Mouse (Mus musculus) cerebellum, postnatal 10 days (tissue): Measurements from ENCODE around the gene Cdc42bpg.
A peak's percentile ranks its signal among the peaks of the same experiment; 100 is the strongest.

ENCODE experiments used
- DNase-seq, 2 experiments: peaks; one replicate each; pipeline ENCODE4 v3.0.0; 2021; ENCODE audit warnings: mixed read lengths in 2 of 2

Gene Cdc42bpg

DNA sequence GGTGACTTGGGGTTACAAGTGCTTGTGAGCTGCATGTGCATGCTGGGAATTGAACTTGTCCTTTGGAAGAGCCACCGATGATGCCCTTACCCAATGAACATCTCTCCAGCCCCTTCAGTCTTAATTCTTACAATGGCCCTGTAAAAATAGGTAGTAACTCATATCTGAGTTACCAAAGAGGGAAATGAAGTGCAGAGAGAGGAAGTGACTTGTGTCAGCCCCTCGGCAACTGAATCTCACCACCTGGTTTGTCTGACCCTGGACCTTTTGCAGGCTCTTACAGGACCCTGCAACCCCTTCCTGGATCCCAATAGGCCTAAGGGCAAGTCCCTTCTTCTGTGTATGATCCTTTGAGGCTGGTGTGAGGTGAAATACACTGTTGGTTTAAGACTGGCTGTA is 45.9 kb downstream of the Cdc42bpg start:
- DNase-seq = no peak

DNA sequence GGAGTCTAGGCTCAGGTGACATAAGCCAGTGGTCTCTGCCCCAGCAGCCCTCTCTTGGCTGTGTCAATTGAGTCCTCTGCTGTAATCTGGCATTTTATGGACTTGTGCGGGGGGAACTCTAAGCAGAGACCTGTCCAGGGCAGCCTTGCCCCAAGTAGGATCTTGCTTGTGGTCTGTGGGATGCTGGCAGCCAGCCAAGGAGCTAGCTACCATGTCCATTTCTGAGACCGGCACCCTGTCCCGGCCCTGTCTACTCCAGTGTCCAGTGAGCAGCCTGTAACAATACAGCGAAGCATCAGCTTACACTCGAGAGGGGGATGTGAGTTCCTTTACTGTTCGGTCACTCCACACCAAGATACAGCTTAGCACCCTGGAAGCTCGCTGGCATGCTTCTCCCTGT is 47.8 kb downstream of the Cdc42bpg start:
- DNase-seq = no peak

DNA sequence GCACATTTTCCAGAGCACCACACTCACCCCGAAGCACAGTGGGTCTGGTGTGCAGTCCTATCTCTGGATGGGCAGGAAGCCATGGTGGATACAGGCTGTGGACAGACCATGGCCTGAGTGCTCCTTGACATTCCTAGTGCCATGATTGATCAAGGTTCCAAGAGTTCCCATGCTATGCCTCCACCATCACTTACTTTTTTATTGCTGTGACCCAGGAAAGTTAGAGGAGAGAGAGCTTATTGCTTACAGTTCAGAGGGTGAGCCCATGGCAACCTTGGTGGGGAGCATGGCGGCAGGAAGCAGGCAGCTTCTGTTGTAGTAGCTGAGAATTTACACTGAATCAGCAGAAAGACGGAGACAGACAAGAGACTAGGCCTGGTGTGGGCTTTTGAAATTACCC is 55.0 kb downstream of the Cdc42bpg start:
- DNase-seq = no peak

DNA sequence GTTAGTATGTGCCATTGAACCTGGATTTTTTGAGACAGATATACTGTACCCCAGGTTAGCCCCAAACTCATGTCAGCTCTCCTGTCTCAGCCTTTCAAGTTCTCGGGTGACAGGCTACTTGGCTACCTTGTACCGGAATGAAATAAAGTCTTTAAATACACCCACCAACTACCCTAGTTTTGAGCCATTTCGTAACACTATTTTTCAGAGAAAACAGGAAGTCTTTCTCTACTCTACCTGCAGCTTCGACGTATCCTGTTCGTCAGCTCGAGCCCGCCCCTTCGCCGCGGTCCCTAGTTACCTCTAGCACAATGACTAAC is 56.8 kb downstream of the Cdc42bpg start:
- no peak for DNase-seq

DNA sequence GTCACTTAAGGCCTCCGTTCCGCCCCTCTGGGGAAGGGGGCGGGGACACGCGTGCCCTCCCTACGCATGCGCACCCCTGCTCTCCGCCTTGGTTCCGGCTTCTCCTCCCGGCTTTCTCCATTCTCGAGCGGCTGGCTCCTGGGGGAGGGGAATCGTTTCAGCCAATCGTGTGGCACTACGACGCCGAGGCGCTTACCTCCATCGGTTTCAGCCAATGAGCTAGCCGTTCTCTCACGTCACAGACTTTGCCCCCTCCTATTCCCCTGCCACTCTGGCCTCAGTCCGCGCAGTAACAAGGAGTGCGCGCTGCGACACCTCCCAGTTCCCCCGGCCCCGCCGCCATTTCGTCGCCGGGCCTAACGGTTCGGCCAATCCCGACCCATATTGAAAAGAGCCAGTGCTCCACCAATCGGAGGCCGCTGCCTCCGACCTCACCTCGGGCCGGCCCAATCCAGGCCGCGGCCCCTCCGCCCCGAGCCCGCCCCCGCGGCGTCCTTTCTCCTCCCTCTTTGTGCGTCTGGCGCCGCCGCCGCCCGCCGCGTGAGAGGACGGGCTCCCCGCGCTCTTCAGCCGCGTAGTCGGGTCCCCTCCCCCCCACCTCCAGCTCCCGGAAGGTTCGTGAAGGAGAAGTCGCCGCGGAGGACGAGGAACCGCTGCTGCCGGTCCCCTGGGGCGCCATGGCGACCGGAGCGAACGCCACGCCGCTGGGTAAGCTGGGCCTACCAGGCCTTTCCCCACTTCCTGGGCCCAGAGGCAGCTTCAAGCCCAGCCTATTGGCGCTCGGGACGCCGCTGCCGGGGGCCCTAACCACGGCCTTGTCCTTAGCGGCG is 57.4 kb downstream of the Cdc42bpg start, which contains the start of gene Sf1:
TSS of gene Sf1 (plus strand) at position 280 of the 830 bp plus-strand sequence.
- DNase-seq = peak; percentile 100

DNA sequence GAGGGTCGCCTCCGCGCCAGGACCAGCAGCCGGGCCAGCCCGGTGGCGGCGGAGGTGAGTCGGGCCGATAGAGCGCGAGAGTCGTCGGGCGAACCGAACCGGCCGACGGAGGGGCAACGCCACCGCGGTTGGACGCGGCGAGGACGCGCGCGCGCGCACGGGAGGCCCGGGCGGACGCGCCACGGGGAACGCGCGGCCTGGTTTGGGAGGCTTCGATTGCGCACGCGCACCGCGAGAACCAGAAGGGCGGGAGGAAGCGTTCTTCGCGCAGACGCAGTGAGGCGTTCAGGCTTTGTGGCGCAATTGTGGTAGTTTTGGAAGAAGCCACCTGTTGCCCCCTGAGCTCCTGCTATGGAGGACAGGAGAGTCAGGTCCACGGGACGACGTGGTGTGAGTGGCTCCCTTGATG is 58.1 kb downstream of the Cdc42bpg start:
- DNase-seq = peak; percentile 96 to 97

DNA sequence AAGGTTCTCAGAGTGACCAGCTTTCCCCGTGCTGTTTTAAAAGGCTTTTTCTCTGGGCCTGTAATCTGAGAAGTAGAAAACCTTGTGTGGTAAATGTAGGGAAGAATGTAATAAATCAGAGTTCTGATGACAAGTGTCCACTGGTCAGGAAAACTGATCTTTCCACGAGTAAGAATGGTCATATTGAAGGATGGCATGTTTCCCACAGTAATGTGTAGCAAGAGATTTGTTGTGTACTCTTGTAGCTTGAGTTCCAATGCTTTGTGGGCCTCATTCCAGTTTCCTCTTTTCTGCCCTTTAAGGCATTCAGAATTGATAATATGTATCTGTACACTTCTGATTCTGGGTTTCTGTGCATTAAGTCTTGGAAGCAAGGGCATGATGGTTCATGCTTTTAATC is 58.6 kb downstream of the Cdc42bpg start:
- DNase-seq = no peak

DNA sequence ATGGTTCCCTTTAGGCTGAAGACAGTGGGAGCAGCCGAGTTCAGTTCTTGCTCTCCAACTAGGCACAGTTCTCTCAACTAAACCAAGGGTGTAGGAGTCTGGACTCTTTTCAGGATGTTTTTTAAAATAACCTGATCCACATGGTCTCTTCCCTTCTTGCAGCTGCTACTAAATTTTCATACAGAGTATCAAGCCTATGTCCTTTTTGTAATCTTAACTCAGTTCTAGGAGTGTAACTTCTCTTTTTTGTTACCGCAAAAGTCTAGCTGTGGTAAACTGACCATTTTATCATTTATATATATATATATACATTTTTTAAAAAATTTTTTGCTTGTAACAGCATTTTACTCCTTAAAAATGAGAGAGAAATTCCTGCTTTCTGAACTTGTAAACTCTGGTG is 63.9 kb downstream of the Cdc42bpg start:
- DNase-seq = no peak

DNA sequence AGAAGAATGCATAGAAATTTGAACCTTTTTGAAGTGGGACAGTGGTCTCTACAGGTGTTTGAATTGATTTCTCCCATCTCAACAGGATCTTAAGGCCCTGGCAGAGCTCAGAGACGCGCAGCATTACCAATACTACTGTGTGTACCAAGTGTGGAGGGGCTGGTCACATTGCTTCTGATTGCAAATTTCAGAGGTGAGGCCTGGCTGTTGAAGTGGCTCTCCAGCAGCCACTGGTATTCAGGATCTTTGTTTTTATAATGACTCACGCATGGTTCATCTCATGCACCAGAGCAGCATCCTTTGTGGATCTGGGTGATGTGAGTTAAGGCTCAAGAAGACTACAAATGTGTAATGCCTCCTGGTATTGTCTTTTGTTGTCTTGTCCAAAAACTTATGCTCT is 66.2 kb downstream of the Cdc42bpg start:
- no peak for DNase-seq

DNA sequence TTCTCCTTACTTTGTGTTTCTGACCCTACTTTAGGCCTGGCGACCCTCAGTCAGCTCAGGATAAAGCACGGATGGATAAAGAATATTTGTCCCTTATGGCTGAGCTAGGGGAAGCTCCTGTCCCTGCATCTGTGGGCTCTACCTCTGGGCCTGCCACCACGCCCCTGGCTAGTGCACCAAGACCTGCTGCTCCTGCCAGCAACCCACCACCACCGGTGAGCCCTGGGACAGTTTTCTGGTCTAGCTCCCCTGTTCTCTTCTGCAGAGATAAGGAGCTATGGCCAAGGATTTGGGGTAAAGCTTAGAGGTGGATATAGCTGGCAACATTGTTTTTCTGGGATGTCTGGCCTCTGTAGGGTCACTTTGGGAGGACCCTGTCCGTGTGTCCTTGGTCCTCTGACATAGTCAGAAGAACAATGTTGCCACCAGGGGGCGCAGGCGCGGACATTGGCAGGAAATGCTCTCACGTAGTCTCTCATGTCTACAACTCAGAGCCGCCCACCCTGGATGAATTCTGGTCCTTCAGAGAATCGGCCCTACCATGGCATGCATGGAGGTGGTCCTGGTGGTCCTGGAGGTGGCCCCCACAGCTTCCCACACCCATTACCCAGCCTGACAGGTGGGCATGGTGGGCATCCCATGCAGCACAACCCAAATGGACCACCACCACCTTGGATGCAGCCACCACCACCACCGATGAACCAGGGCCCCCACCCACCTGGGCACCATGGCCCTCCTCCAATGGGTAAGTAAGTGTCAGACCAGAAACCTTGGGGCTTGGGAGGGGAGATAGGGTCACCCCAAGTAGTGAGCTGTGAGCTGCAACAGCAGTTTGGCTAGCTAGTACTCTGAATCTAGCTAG is 67.5 kb downstream of the Cdc42bpg start:
- peak; percentile 95 to 98 for DNase-seq

DNA sequence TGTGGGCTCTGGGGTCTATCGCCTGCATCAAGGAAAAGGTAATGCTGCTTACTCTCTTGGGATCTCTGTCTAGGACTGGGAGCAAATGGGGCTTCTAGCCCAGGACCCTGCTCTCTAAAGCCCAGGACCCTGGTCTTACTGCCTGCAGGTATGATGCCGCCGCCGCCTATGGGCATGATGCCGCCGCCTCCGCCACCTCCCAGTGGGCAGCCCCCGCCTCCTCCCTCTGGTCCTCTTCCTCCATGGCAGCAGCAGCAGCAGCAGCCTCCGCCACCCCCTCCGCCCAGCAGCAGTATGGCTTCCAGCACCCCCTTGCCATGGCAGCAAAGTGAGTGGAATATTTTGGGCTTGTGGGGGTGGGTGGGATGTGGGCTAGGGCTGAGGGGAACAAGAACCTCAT is 68.3 kb downstream of the Cdc42bpg start:
- no peak for DNase-seq
